Mouse (Mus musculus): Measurements from ENCODE around the gene Mroh8.
"Not testable (repeated sequence)": the region's sequence is repeated elsewhere in the genome, so short reads cannot be mapped to it uniquely, and the experiment has no call there.

DNA sequence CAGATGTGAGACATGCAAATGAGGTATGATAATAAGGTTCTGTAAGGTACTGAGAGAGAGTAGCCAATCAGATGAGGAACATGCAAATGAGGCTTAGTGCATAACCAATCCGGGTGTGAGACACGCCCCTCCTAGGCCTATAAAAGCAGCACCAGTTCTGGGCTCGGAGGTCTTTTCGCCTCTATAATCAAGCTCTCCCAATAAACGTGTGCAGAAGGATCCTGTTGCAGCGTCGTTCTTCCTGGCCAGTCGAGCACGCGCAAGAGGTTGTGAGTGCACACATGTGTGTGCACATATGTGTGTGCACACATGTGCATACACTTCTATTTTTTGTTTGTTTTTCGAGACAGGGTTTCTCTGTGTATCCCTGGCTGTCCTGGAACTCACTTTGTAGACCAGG, 80.9 kb downstream of the Mroh8 start:
- TF ChIP-seq CTCF (IDR thresholded peaks at IDR 0.05 in 2 of 3, conservative IDR thresholded peaks at IDR 0.05 in 1 of 3; ENCODE audit: control insufficient read depth in 1 of 3, insufficient read depth in 1 of 3, low read depth in 2 of 3, low read length in 3 of 3, poor library complexity in 1 of 3, severe bottlenecking in 1 of 3); MAZ (IDR thresholded peaks at IDR 0.05; ENCODE audit: low read depth, low read length): not testable (repeated sequence)
